Mouse (Mus musculus) gastrocnemius, postnatal 10 days (tissue): ENCODE measurements around the gene Cask. TPM values are rescaled to one million over a fixed set of nuclear protein-coding genes. Genes with fewer than 3 reads are reported as not detected.
"Not testable (repeated sequence)": the region's sequence is repeated elsewhere in the genome, so short reads cannot be mapped to it uniquely, and the experiment has no call there.

ENCODE experiments used
- DNase-seq: peaks from one replicate; pipeline ENCODE4 v3.0.0; 2021; ENCODE audit warnings: mixed read lengths
- long read RNA-seq, 2 experiments: library from polyadenylated mRNA; stranded (forward); transcript quantifications; one replicate each; pipeline ENCODE4 v2.0.0; 2021
- total RNA-seq, 2 experiments: library from RNA; stranded (reverse); gene quantifications; 2 replicates each; pipeline ENCODE4 v1.2.3; 2021

Cask gene
- total RNA-seq, result 10 to 100 TPM; 26.3 to 37.7 TPM
- long read RNA-seq, experiment 1, full-length matches to known transcripts, result 14 of 17 reads
- long read RNA-seq, experiment 1, partial matches to known transcripts, result 2 of 17 reads
- long read RNA-seq, experiment 1, other reads (novel, unspliced or antisense), result 1 of 17 reads
- long read RNA-seq, experiment 2, full-length matches to known transcripts, result 10 of 14 reads
- long read RNA-seq, experiment 2, partial matches to known transcripts, result 1 of 14 reads
- long read RNA-seq, experiment 2, other reads (novel, unspliced or antisense), result 3 of 14 reads

- no peak for DNase-seq
These were observed at the start of gene Cask for GRCm38 (mm10) chrX:13851285-13851684. TSS of gene Cask (minus strand) at chrX:13851367.

GRCm38 (mm10) chrX:13889976-13890375 lies 38.8 kb upstream of the Cask start:
- DNase-seq, result no peak

GRCm38 (mm10) chrX:13884348-13884747 lies 33.2 kb upstream of the Cask start:
- DNase-seq, result no peak

GRCm38 (mm10) chrX:13881969-13882368 lies 30.8 kb upstream of the Cask start:
- DNase-seq, result no peak

- no peak for DNase-seq
These were observed 9.0 kb upstream of the Cask start for GRCm38 (mm10) chrX:13860145-13860544.

GRCm38 (mm10) chrX:13859051-13859450 lies 7.9 kb upstream of the Cask start:
- no peak for DNase-seq

- DNase-seq, result no peak
These were observed 2.7 kb downstream of the Cask start for GRCm38 (mm10) chrX:13848473-13848872.

- no peak for DNase-seq
These were observed 3.7 kb downstream of the Cask start for GRCm38 (mm10) chrX:13847502-13847851.

GRCm38 (mm10) chrX:13846653-13847501 lies 4.3 kb downstream of the Cask start:
- peak; percentile 83 for DNase-seq

- peak; percentile 23 for DNase-seq
These were observed 5.1 kb downstream of the Cask start for GRCm38 (mm10) chrX:13845858-13846652.

- DNase-seq, result peak; percentile 3
These were observed 5.9 kb downstream of the Cask start for GRCm38 (mm10) chrX:13845141-13845857.

GRCm38 (mm10) chrX:13822792-13823191 lies 28.4 kb downstream of the Cask start:
- DNase-seq, result no peak

GRCm38 (mm10) chrX:13798754-13799153 lies 52.4 kb downstream of the Cask start:
- DNase-seq, result no peak

GRCm38 (mm10) chrX:13765672-13766071 lies 85.5 kb downstream of the Cask start:
- DNase-seq, result no peak

GRCm38 (mm10) chrX:13765024-13765423 lies 86.1 kb downstream of the Cask start:
- DNase-seq, result no peak

- DNase-seq, result no peak
These were observed 93.7 kb downstream of the Cask start for GRCm38 (mm10) chrX:13757279-13758005.

- DNase-seq, result no peak
These were observed 110.1 kb downstream of the Cask start for GRCm38 (mm10) chrX:13741110-13741509.

- DNase-seq, result not testable (repeated sequence)
These were observed 120.4 kb downstream of the Cask start for GRCm38 (mm10) chrX:13730785-13731184.

GRCm38 (mm10) chrX:13729835-13730480 lies 121.2 kb downstream of the Cask start:
- DNase-seq, result no peak

GRCm38 (mm10) chrX:13725573-13726403 lies 125.4 kb downstream of the Cask start:
- DNase-seq, result no peak
